18 mouse cellular contexts compared by ENCODE assay signal in the genomic region with DNA sequence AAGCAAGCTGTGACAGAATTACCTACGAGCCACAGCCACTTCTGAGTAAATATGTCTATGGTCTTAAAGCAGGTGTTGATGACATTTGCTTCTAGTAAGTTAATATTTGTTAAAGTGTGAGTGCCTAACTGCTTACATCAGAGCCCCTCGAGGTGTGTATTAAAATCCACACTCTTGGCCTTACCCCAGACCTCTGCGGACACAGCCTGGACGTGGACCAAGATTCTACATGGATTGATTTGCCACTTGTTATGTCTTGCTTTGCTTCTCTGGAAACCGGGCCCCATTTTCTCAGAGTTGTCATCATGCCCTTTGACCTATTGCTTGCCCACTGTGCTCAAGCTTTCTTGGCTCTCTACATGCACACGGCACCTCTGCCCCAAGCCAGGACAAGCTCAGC.
"Had no signal": no experiment of that assay in that cellular context is flagged by ENCODE, and none has a peak within 500 bp of the region (broad histone marks: within the 10 kb centered on the region; RNA-seq: fewer than 3 reads in every experiment).

No protein-coding gene starts in this region.

- DNase-seq: kidney, adult 8-10 months; layer of hippocampus, postnatal 36 days; liver, embryonic 13.5 days; right cerebral cortex, adult 18-20 months; right cerebral cortex, postnatal 14 days; right cerebral cortex, postnatal 4 days; thymus, adult 2 months; thymus, postnatal 14 days; thymus, postnatal 4 days had no signal

- H3K9me3 ChIP-seq: intestine, embryonic 15.5 days; liver, embryonic 13.5 days; midbrain, embryonic 13.5 days; neural tube, embryonic 13.5 days had no signal

- H3K27ac ChIP-seq: intestine, embryonic 15.5 days; kidney, postnatal 0 days; left cerebral cortex, adult 2 months; liver, embryonic 13.5 days; midbrain, embryonic 13.5 days; neural tube, embryonic 13.5 days; stomach, postnatal 0 days had no signal

- H3K27me3 ChIP-seq: intestine, embryonic 15.5 days; liver, embryonic 13.5 days; midbrain, embryonic 13.5 days; neural tube, embryonic 13.5 days had no signal

- H3K4me1 ChIP-seq: liver, embryonic 13.5 days; midbrain, embryonic 13.5 days had no signal

- H3K36me3 ChIP-seq: intestine, embryonic 15.5 days; liver, embryonic 13.5 days; midbrain, embryonic 13.5 days; neural tube, embryonic 13.5 days had no signal

- ATAC-seq: hindbrain, embryonic 16.5 days; intestine, embryonic 15.5 days; midbrain, embryonic 13.5 days; midbrain, embryonic 16.5 days had no signal

- H3K4me2 ChIP-seq: intestine, embryonic 15.5 days; liver, embryonic 13.5 days; midbrain, embryonic 13.5 days; neural tube, embryonic 13.5 days had no signal

- H3K9ac ChIP-seq: intestine, embryonic 15.5 days; liver, embryonic 13.5 days; midbrain, embryonic 13.5 days; neural tube, embryonic 13.5 days had no signal

- H3K4me3 ChIP-seq: intestine, embryonic 15.5 days; left cerebral cortex, adult 2 months; liver, embryonic 13.5 days; midbrain, embryonic 13.5 days; myocyte; neural tube, embryonic 13.5 days had no signal
